Mouse (Mus musculus): ENCODE results near the gene Col5a1. TPM values are rescaled to one million over a fixed set of nuclear protein-coding genes. Genes with fewer than 3 reads are reported as not detected.

Col5a1 gene
- polyA plus RNA-seq, 1 experiment from 2014 or later: 27.9 TPM

DNA sequence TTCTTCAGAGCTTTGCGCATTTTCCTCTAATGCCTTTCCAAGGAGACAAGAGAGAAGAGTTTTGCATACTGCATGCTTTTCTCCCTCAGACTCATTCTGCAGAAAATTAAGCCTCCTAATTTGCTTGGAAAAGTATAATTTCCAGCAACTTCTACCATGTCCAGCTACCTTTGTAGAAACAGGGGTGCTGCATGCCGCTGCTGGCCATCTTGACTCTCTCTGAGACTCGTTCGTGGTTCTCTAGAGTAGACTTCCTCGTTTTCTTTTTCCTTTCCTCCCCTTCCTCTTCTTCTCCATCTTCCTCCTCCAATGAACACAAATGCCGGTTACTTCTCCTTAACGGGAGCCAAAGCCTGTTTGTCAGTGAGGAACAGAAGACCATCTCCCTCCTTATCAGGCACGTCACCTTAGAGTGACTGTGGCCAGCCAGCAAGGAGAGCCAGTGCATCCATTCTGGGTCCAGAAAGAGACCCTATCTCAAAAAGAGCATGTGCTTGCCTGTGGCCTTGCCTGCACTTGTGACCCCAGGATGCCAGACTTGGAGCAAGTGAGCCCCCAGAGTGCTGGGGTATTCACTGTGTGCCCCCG lies 113.9 kb downstream of the Col5a1 start:
- Histone ChIP-seq H3K4me2 (peak overlapping the region; percentile 64), H3K4me1 (replicated peaks; ENCODE audit: control insufficient read depth, insufficient read depth, low read length) (peaks cover 29% of the 10 kb centered on the region), H3K27me3 (replicated peaks; ENCODE audit: control insufficient read depth, insufficient read depth, low read length) (no peaks in the 10 kb centered on the region), H3K27ac (ENCODE audit: low read depth, low read length) (peak overlapping the region; percentile 76), H3K9ac (ENCODE audit: low read depth, low read length) (peak overlapping the region; percentile 69), H3K36me3 (ENCODE audit: control insufficient read depth, insufficient read depth, low read length) (no peaks in the 10 kb centered on the region), H3K4me3 (ENCODE audit: low read depth, low read length) (peak overlapping the region; percentile 33), H3K9me3 (ENCODE audit: control insufficient read depth, low read length) (no peaks in the 10 kb centered on the region)
- WGBS: 46% methylated on average over 9 of the region's 9 CpGs
- ATAC-seq (replicated peaks; ENCODE audit: low FRiP score): peak; percentile 82
- no peak for DNase-seq (ENCODE audit: low spot score)

GRCm38 (mm10) chr2:28000660-28001059 lies 114.4 kb downstream of the Col5a1 start:
- Histone ChIP-seq H3K4me1 (replicated peaks; ENCODE audit: control insufficient read depth, insufficient read depth, low read length) (peaks cover 35% of the 10 kb centered on the region), H3K27ac (ENCODE audit: low read depth, low read length) (peak overlapping the region; percentile 76), H3K4me3 (ENCODE audit: low read depth, low read length) (no peak overlapping the region), H3K9ac (ENCODE audit: low read depth, low read length) (peak overlapping the region; percentile 69), H3K9me3 (ENCODE audit: control insufficient read depth, low read length) (no peaks in the 10 kb centered on the region), H3K27me3 (replicated peaks; ENCODE audit: control insufficient read depth, insufficient read depth, low read length) (no peaks in the 10 kb centered on the region), H3K4me2 (peak overlapping the region; percentile 64), H3K36me3 (ENCODE audit: control insufficient read depth, insufficient read depth, low read length) (no peaks in the 10 kb centered on the region)
- ATAC-seq (replicated peaks; ENCODE audit: low FRiP score) (0 out of 2 replicates have a peak, but pooled peaks have one; percentile 2), DNase-seq (ENCODE audit: low spot score) (no peak)
- 73% methylated on average over 3 of the region's 3 CpGs for WGBS

DNA sequence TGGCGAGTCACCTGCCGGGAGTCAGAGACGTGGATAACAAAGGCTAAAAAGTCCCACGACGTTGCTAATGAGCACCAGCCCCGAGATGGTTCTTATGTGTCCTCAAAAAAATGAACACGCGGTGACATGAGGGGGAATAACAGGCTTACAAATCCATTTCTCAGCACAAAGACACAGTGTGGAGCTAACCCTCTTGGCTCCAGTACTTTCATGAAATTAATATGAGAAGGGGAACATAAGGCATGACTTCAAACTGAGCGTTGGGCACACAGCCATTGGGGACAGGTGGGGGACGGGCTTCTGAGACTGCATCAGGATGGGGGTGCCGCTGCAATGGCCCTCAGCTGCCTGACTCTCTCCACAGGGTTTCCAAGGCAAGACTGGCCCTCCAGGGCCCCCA lies 115.0 kb downstream of the Col5a1 start:
- no peak overlapping the region for H3K4me3 ChIP-seq (ENCODE audit: low read depth, low read length)
- no peak for DNase-seq (ENCODE audit: low spot score)
- peak overlapping the region; percentile 76 for H3K27ac ChIP-seq (ENCODE audit: low read depth, low read length)
- no peak overlapping the region for H3K4me2 ChIP-seq
- H3K4me1 ChIP-seq (replicated peaks; ENCODE audit: control insufficient read depth, insufficient read depth, low read length): peaks cover 38% of the 10 kb centered on the region
- peak overlapping the region; percentile 69; the same call in 1 of the 2 replicates for H3K9ac ChIP-seq (ENCODE audit: low read depth, low read length)
- ATAC-seq (replicated peaks; ENCODE audit: low FRiP score): no peak
- no peaks in the 10 kb centered on the region for H3K36me3 ChIP-seq (ENCODE audit: control insufficient read depth, insufficient read depth, low read length)
- WGBS: 89% methylated on average over 11 of the region's 11 CpGs
- no peaks in the 10 kb centered on the region for H3K9me3 ChIP-seq (ENCODE audit: control insufficient read depth, low read length)
- H3K27me3 ChIP-seq (replicated peaks; ENCODE audit: control insufficient read depth, insufficient read depth, low read length): no peaks in the 10 kb centered on the region

GRCm38 (mm10) chr2:28005187-28005586 lies 119.0 kb downstream of the Col5a1 start:
- DNase-seq (ENCODE audit: low spot score): peak; percentile 46
- peaks cover 29% of the 10 kb centered on the region for H3K4me1 ChIP-seq (replicated peaks; ENCODE audit: control insufficient read depth, insufficient read depth, low read length)

DNA sequence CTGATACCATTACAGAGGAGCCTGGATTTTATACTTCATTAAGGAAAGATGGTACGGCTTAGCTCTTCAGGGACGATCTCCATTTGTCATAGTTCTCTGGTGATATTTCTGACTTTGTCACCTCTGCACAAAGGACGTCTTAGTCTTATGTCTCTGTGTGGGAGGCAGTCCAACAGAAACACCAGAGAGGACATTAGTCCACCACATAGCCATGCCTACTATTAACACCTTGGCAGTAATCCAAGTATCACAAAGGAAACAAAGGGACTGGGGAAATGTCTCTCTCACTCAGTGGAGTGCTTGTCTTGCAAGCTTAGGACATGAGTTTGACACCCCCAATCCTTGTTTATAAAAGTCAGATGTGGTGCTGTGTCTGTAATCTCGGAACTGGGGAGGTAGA lies 122.0 kb downstream of the Col5a1 start:
- WGBS: 80% methylated on average over 4 of the region's 4 CpGs
- no peaks in the 10 kb centered on the region for H3K36me3 ChIP-seq (ENCODE audit: control insufficient read depth, insufficient read depth, low read length)
- no peaks in the 10 kb centered on the region for H3K27me3 ChIP-seq (replicated peaks; ENCODE audit: control insufficient read depth, insufficient read depth, low read length)
- no peak for ATAC-seq (replicated peaks; ENCODE audit: low FRiP score)
- H3K4me1 ChIP-seq (replicated peaks; ENCODE audit: control insufficient read depth, insufficient read depth, low read length): peaks cover 25% of the 10 kb centered on the region
- no peak for DNase-seq (ENCODE audit: low spot score)
- no peaks in the 10 kb centered on the region for H3K9me3 ChIP-seq (ENCODE audit: control insufficient read depth, low read length)
- no peak overlapping the region for H3K9ac ChIP-seq (ENCODE audit: low read depth, low read length)
- peak overlapping the region; percentile 26; the same call in 1 of the 2 replicates for H3K27ac ChIP-seq (ENCODE audit: low read depth, low read length)
- no peak overlapping the region for H3K4me3 ChIP-seq (ENCODE audit: low read depth, low read length)
- H3K4me2 ChIP-seq: no peak overlapping the region

More at GRCm38 (mm10) chr2:28005187-28005586, 119.0 kb downstream of the Col5a1 start:
- Histone ChIP-seq H3K9ac (ENCODE audit: low read depth, low read length) (peak overlapping the region; percentile 65), H3K4me3 (ENCODE audit: low read depth, low read length) (no peak overlapping the region), H3K9me3 (ENCODE audit: control insufficient read depth, low read length) (no peaks in the 10 kb centered on the region), H3K27me3 (replicated peaks; ENCODE audit: control insufficient read depth, insufficient read depth, low read length) (no peaks in the 10 kb centered on the region), H3K36me3 (ENCODE audit: control insufficient read depth, insufficient read depth, low read length) (no peaks in the 10 kb centered on the region), H3K4me2 (peak overlapping the region; percentile 51), H3K27ac (ENCODE audit: low read depth, low read length) (peak overlapping the region; percentile 85)
- WGBS: 54% methylated on average over 4 of the region's 4 CpGs
- peak; percentile 98 for ATAC-seq (replicated peaks; ENCODE audit: low FRiP score)

DNA sequence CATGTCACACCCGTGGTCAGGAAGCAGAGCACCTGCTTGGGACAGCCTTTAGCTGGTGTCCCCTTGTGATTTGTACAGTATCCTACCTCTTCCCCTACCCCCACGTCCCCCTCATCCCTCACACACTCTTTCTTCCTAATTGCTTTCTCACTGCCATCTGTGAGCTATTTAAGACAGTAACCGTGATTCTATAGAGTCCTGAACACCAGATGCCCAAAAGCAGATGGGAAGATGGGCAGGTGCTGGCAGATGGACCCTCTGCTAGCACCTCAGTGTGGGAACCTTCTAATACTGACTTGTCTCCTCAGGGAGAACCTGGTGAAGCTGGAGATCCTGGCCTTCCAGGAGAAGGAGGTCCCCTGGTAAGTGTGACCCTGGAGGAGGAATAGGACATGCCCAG lies 126.1 kb downstream of the Col5a1 start:
- no peaks in the 10 kb centered on the region for H3K9me3 ChIP-seq (ENCODE audit: control insufficient read depth, low read length)
- H3K36me3 ChIP-seq (ENCODE audit: control insufficient read depth, insufficient read depth, low read length): no peaks in the 10 kb centered on the region
- no peaks in the 10 kb centered on the region for H3K27me3 ChIP-seq (replicated peaks; ENCODE audit: control insufficient read depth, insufficient read depth, low read length)
- H3K9ac ChIP-seq (ENCODE audit: low read depth, low read length): no peak overlapping the region
- no peak overlapping the region for H3K4me3 ChIP-seq (ENCODE audit: low read depth, low read length)
- no peak overlapping the region for H3K4me2 ChIP-seq
- H3K27ac ChIP-seq (ENCODE audit: low read depth, low read length): no peak overlapping the region
- peaks cover 15% of the 10 kb centered on the region for H3K4me1 ChIP-seq (replicated peaks; ENCODE audit: control insufficient read depth, insufficient read depth, low read length)
- DNase-seq (ENCODE audit: low spot score) (no peak), ATAC-seq (replicated peaks; ENCODE audit: low FRiP score) (no peak)
- 77% methylated on average over 3 of the region's 3 CpGs for WGBS

- H3K4me3 ChIP-seq (ENCODE audit: low read depth, low read length): no peak overlapping the region
- no peaks in the 10 kb centered on the region for H3K36me3 ChIP-seq (ENCODE audit: control insufficient read depth, insufficient read depth, low read length)
- WGBS: 58% methylated on average over 3 of the region's 3 CpGs
- H3K4me2 ChIP-seq: no peak overlapping the region
- H3K9me3 ChIP-seq (ENCODE audit: control insufficient read depth, low read length): no peaks in the 10 kb centered on the region
- DNase-seq (ENCODE audit: low spot score): no peak
- H3K27ac ChIP-seq (ENCODE audit: low read depth, low read length): peak overlapping the region; percentile 34; the same call in 1 of the 2 replicates
- no peaks in the 10 kb centered on the region for H3K27me3 ChIP-seq (replicated peaks; ENCODE audit: control insufficient read depth, insufficient read depth, low read length)
- peaks cover 12% of the 10 kb centered on the region for H3K4me1 ChIP-seq (replicated peaks; ENCODE audit: control insufficient read depth, insufficient read depth, low read length)
- ATAC-seq (replicated peaks; ENCODE audit: low FRiP score): peak; percentile 71
- no peak overlapping the region for H3K9ac ChIP-seq (ENCODE audit: low read depth, low read length)
Measured at GRCm38 (mm10) chr2:28014778-28015177, 128.6 kb downstream of the Col5a1 start.

GRCm38 (mm10) chr2:28024416-28024815 lies 138.2 kb downstream of the Col5a1 start:
- H3K9ac ChIP-seq (ENCODE audit: low read depth, low read length): no peak overlapping the region
- 92% methylated on average over 6 of the region's 6 CpGs for WGBS
- no peak for ATAC-seq (replicated peaks; ENCODE audit: low FRiP score)

GRCm38 (mm10) chr2:28025776-28026175 lies 139.6 kb downstream of the Col5a1 start:
- ATAC-seq (replicated peaks; ENCODE audit: low FRiP score): no peak
- no peak overlapping the region for H3K9ac ChIP-seq (ENCODE audit: low read depth, low read length)
- H3K27me3 ChIP-seq (replicated peaks; ENCODE audit: control insufficient read depth, insufficient read depth, low read length): no peaks in the 10 kb centered on the region
- H3K36me3 ChIP-seq (ENCODE audit: control insufficient read depth, insufficient read depth, low read length): peaks cover 18% of the 10 kb centered on the region
- no peak for DNase-seq (ENCODE audit: low spot score)
- no peak overlapping the region for H3K4me3 ChIP-seq (ENCODE audit: low read depth, low read length)
- H3K4me2 ChIP-seq: no peak overlapping the region
- H3K9me3 ChIP-seq (ENCODE audit: control insufficient read depth, low read length): no peaks in the 10 kb centered on the region
- 0 out of 2 replicates have a peak, but pooled peaks cover 4% of the 10 kb centered on the region for H3K4me1 ChIP-seq (replicated peaks; ENCODE audit: control insufficient read depth, insufficient read depth, low read length)
- no peak overlapping the region for H3K27ac ChIP-seq (ENCODE audit: low read depth, low read length)
- WGBS: 80% methylated on average over 4 of the region's 4 CpGs

More at GRCm38 (mm10) chr2:28024416-28024815, 138.2 kb downstream of the Col5a1 start:
- Histone ChIP-seq H3K9me3 (ENCODE audit: control insufficient read depth, low read length) (no peaks in the 10 kb centered on the region), H3K4me1 (replicated peaks; ENCODE audit: control insufficient read depth, insufficient read depth, low read length) (no peaks in the 10 kb centered on the region), H3K36me3 (ENCODE audit: control insufficient read depth, insufficient read depth, low read length) (peaks cover 18% of the 10 kb centered on the region), H3K4me2 (no peak overlapping the region), H3K4me3 (ENCODE audit: low read depth, low read length) (no peak overlapping the region), H3K27ac (ENCODE audit: low read depth, low read length) (no peak overlapping the region), H3K27me3 (replicated peaks; ENCODE audit: control insufficient read depth, insufficient read depth, low read length) (no peaks in the 10 kb centered on the region)
- DNase-seq (ENCODE audit: low spot score): no peak

Measured in liver, embryonic 11.5 days (tissue).